Mouse (Mus musculus) MEL (cell line): ENCODE data around the gene Bahcc1. TPM values are rescaled to one million over a fixed set of nuclear protein-coding genes. Genes with fewer than 3 reads are reported as not detected.
A peak's percentile ranks its signal among the peaks of the same experiment; 100 is the strongest.

Source experiments
- DNase-seq: peaks from one replicate; pipeline ENCODE4 v3.0.0; 2011; ENCODE audit warnings: low read depth, low spot score
- H3K27ac ChIP-seq: 2 replicates; pipeline ENCODE4 v1.5.1; 2012; ENCODE audit warnings: low read depth, mild to moderate bottlenecking, control low read depth, low read length, moderate library complexity; ENCODE audit not compliant: control insufficient read depth
- H3K27me3 ChIP-seq, 2 experiments: fragments of 150-350 bp in 1 of 2; sonication (generic) in 1 of 2; 2 replicates each; pipeline ENCODE4 v1.6.1; 2012; ENCODE audit warnings: low read length in 2 of 2, mild to moderate bottlenecking in 2 of 2, improper control_type of control experiment in 1 of 2, moderate library complexity in 1 of 2; ENCODE audit not compliant: insufficient read depth in 2 of 2, control insufficient read depth in 1 of 2
- H3K36me3 ChIP-seq, 2 experiments: 2 replicates each; pipeline ENCODE4 v1.6.1; 2012 to 2014; ENCODE audit warnings: low read length in 2 of 2, improper control_type of control experiment in 1 of 2, inconsistent platforms in 1 of 2, mild to moderate bottlenecking in 1 of 2; ENCODE audit not compliant: insufficient read depth in 2 of 2, control insufficient read depth in 1 of 2
- H3K4me1 ChIP-seq, 2 experiments: fragments of 150-350 bp in 1 of 2; sonication (generic) in 1 of 2; 2 replicates each; pipeline ENCODE4 v1.6.1; 2012; ENCODE audit warnings: low read length in 2 of 2, improper control_type of control experiment in 1 of 2, mild to moderate bottlenecking in 1 of 2; ENCODE audit not compliant: insufficient read depth in 2 of 2, control insufficient read depth in 1 of 2
- H3K4me3 ChIP-seq, 2 experiments: fragments of 150-350 bp in 1 of 2; sonication (generic) in 1 of 2; 2 replicates each; pipeline ENCODE4 v1.5.1; 2012; ENCODE audit warnings: low read depth in 2 of 2, low read length in 2 of 2, mild to moderate bottlenecking in 2 of 2, moderate library complexity in 2 of 2, control low read depth in 1 of 2, improper control_type of control experiment in 1 of 2; ENCODE audit not compliant: control insufficient read depth in 1 of 2, insufficient read depth in 1 of 2
- H3K79me2 ChIP-seq: 2 replicates; pipeline ENCODE4 v1.6.1; 2012; ENCODE audit warnings: mild to moderate bottlenecking, low read length, moderate library complexity; ENCODE audit not compliant: control insufficient read depth, poor library complexity, insufficient read depth
- H3K9ac ChIP-seq: 2 replicates; pipeline ENCODE4 v1.6.1; 2012; ENCODE audit warnings: low read depth, mild to moderate bottlenecking, control low read depth, low read length, moderate library complexity; ENCODE audit not compliant: control insufficient read depth, poor library complexity, severe bottlenecking
- H3K9me3 ChIP-seq: fragments of 150-350 bp; sonication (generic); replicated peaks from 2 replicates; pipeline ENCODE4 v1.6.1; 2012; ENCODE audit warnings: mild to moderate bottlenecking, low read length, improper control_type of control experiment, moderate library complexity; ENCODE audit not compliant: insufficient read depth
- E2F4 ChIP-seq: IDR thresholded peaks from 2 replicates; pipeline ENCODE4 v1.6.1; 2011; ENCODE audit warnings: low read depth, low read length, improper control_type of control experiment, borderline replicate concordance
- EP300 ChIP-seq, 2 experiments: IDR thresholded peaks; 2 replicates each; pipeline ENCODE4 v1.6.1; 2011; ENCODE audit warnings: improper control_type of control experiment in 2 of 2, low read length in 2 of 2, low read depth in 1 of 2, mild to moderate bottlenecking in 1 of 2
- GABPA ChIP-seq: IDR thresholded peaks from 2 replicates; pipeline ENCODE4 v1.6.1; 2012; ENCODE audit warnings: low read depth, mild to moderate bottlenecking, inconsistent platforms, low read length, improper control_type of control experiment, moderate library complexity
- GATA1 ChIP-seq: IDR thresholded peaks from 2 replicates; pipeline ENCODE4 v1.6.1; 2011; ENCODE audit warnings: low read depth, low read length, improper control_type of control experiment
- HCFC1 ChIP-seq: IDR thresholded peaks from 2 replicates; pipeline ENCODE4 v1.6.1; 2012; ENCODE audit warnings: low read depth, mild to moderate bottlenecking, inconsistent platforms, low read length, improper control_type of control experiment, moderate library complexity
- MYC ChIP-seq: IDR thresholded peaks from 2 replicates; pipeline ENCODE4 v1.6.1; 2011; ENCODE audit warnings: low read depth, mild to moderate bottlenecking, low read length, improper control_type of control experiment, moderate library complexity
- NELFE ChIP-seq: IDR thresholded peaks from 2 replicates; pipeline ENCODE4 v1.6.1; 2011; ENCODE audit warnings: low read depth, low read length, improper control_type of control experiment
- POLR2A ChIP-seq, 2 experiments: IDR thresholded peaks; 2 replicates each; pipeline ENCODE4 v1.6.1; 2011 to 2012; ENCODE audit warnings: low read length in 2 of 2, mild to moderate bottlenecking in 2 of 2, control low read depth in 1 of 2, improper control_type of control experiment in 1 of 2, low read depth in 1 of 2, moderate library complexity in 1 of 2; ENCODE audit not compliant: control insufficient read depth in 1 of 2, insufficient read depth in 1 of 2, poor library complexity in 1 of 2
- POLR2AphosphoS2 ChIP-seq: IDR thresholded peaks from 2 replicates; pipeline ENCODE4 v1.6.1; 2011; ENCODE audit warnings: low read length, improper control_type of control experiment
- SIN3A ChIP-seq: IDR thresholded peaks from 2 replicates; pipeline ENCODE4 v1.6.1; 2012; ENCODE audit warnings: low read length, improper control_type of control experiment, inconsistent platforms
- SMC3 ChIP-seq: IDR thresholded peaks from 2 replicates; pipeline ENCODE4 v1.6.1; 2011; ENCODE audit warnings: low read depth, low read length, improper control_type of control experiment
- TBP ChIP-seq: IDR thresholded peaks from 2 replicates; pipeline ENCODE4 v1.8.0; 2011; ENCODE audit warnings: low read depth, low read length, improper control_type of control experiment
- ZC3H11A ChIP-seq: IDR thresholded peaks from 2 replicates; pipeline ENCODE4 v1.6.1; 2012; ENCODE audit warnings: low read depth, mild to moderate bottlenecking, inconsistent platforms, low read length, improper control_type of control experiment
- ZKSCAN1 ChIP-seq: IDR thresholded peaks from 2 replicates; pipeline ENCODE4 v1.6.1; 2012; ENCODE audit warnings: low read depth, mild to moderate bottlenecking, inconsistent platforms, low read length, improper control_type of control experiment, moderate library complexity
- ZNF384 ChIP-seq: IDR thresholded peaks from 2 replicates; pipeline ENCODE4 v1.6.1; 2012; ENCODE audit warnings: low read depth, mild to moderate bottlenecking, inconsistent platforms, low read length, improper control_type of control experiment
- polyA plus RNA-seq, 2 experiments: library from polyadenylated mRNA; stranded (reverse) in 1 of 2; unstranded in 1 of 2; fragments of >175 nt in 1 of 2; fragments of >200 nt in 1 of 2; gene quantifications; 2 replicates each; pipeline versions ENCODE4 v1.2.1 to v1.2.4; 2012; ENCODE audit warnings: low replicate concordance in 2 of 2, low read depth in 1 of 2; ENCODE audit not compliant: insufficient read length in 2 of 2, insufficient read depth in 1 of 2, missing spikeins in 1 of 2
- total RNA-seq: library from RNA; depleted of rRNA; stranded (reverse); fragments of 300-350 nt; gene quantifications from 2 replicates; pipeline ENCODE4 v1.2.3, GENCODE M21; 2012

The Bahcc1 gene
- total and polyA plus RNA-seq, 3 experiments, result 0.04 to 0.26 TPM; not detected in 1

GRCm38 (mm10) chr11:120262356-120262901 is 29.7 kb downstream of the Bahcc1 start (continued):
- TF ChIP-seq HCFC1 (0 out of 2 replicates have a peak, but pooled peaks have one; percentile 23), ZNF384 (no peak)

- DNase-seq, result peak; percentile 69
- Histone ChIP-seq H3K9ac (no peak overlapping the region), H3K4me1 (peaks cover 8 to 24% of the 10 kb centered on the region in 2 experiments; a peak in 3 of 4 replicates), H3K27me3 (no peaks in the 10 kb centered on the region), H3K9me3 (no peaks in the 10 kb centered on the region), H3K79me2 (no peaks in the 10 kb centered on the region), H3K4me3 (no peak overlapping the region), H3K36me3 (peaks cover 0 to 8% of the 10 kb centered on the region in 2 experiments; a peak in 2 of 4 replicates), H3K27ac (no peak overlapping the region)
- TF ChIP-seq TBP, result no peak
- no peak for TF ChIP-seq GATA1
- no peak for TF ChIP-seq ZC3H11A
- no peak for TF ChIP-seq E2F4
Observed at GRCm38 (mm10) chr11:120263176-120263575, 30.4 kb downstream of the Bahcc1 start.

- Histone ChIP-seq H3K27me3 (no peaks in the 10 kb centered on the region), H3K9ac (no peak overlapping the region), H3K4me1 (peaks cover 8 to 24% of the 10 kb centered on the region in 2 experiments; a peak in 3 of 4 replicates), H3K79me2 (no peaks in the 10 kb centered on the region), H3K9me3 (no peaks in the 10 kb centered on the region), H3K36me3 (peaks cover 0 to 8% of the 10 kb centered on the region in 2 experiments; a peak in 2 of 4 replicates), H3K27ac (no peak overlapping the region), H3K4me3 (no peak overlapping the region)
- TF ChIP-seq SIN3A (no peak), ZC3H11A (no peak), ZKSCAN1 (no peak), NELFE (no peak), SMC3 (no peak), HCFC1 (no peak), MYC (no peak), TBP (no peak), POLR2AphosphoS2 (no peak), GABPA (no peak), ZNF384 (no peak), EP300 (IDR thresholded peaks at IDR 0.05; ENCODE audit: low read depth in 1 of 2, low read length in 2 of 2) (no peak), POLR2A (IDR thresholded peaks at IDR 0.05; ENCODE audit: control insufficient read depth in 1 of 2, insufficient read depth in 1 of 2, low read depth in 1 of 2, low read length in 2 of 2, poor library complexity in 1 of 2) (no peak)
- DNase-seq, result no peak
Observed at GRCm38 (mm10) chr11:120264008-120264407, 31.3 kb downstream of the Bahcc1 start.
